Mouse (Mus musculus) MEL (cell line): Measurements from ENCODE around the gene Hnrnpa1. TPM values are rescaled to one million over a fixed set of nuclear protein-coding genes. Genes with fewer than 3 reads are reported as not detected.

ENCODE experiments used
- DNase-seq: peaks from one replicate; pipeline ENCODE4 v3.0.0; 2011; ENCODE audit warnings: low read depth, low spot score
- H3K27ac ChIP-seq: 2 replicates; pipeline ENCODE4 v1.5.1; 2012; ENCODE audit warnings: low read depth, mild to moderate bottlenecking, control low read depth, low read length, moderate library complexity; ENCODE audit not compliant: control insufficient read depth
- H3K27me3 ChIP-seq, 2 experiments: fragments of 150-350 bp in 1 of 2; sonication (generic) in 1 of 2; 2 replicates each; pipeline ENCODE4 v1.6.1; 2012; ENCODE audit warnings: low read length in 2 of 2, mild to moderate bottlenecking in 2 of 2, improper control_type of control experiment in 1 of 2, moderate library complexity in 1 of 2; ENCODE audit not compliant: insufficient read depth in 2 of 2, control insufficient read depth in 1 of 2
- H3K36me3 ChIP-seq, 2 experiments: 2 replicates each; pipeline ENCODE4 v1.6.1; 2012 to 2014; ENCODE audit warnings: low read length in 2 of 2, improper control_type of control experiment in 1 of 2, inconsistent platforms in 1 of 2, mild to moderate bottlenecking in 1 of 2; ENCODE audit not compliant: insufficient read depth in 2 of 2, control insufficient read depth in 1 of 2
- H3K4me1 ChIP-seq, 2 experiments: fragments of 150-350 bp in 1 of 2; sonication (generic) in 1 of 2; 2 replicates each; pipeline ENCODE4 v1.6.1; 2012; ENCODE audit warnings: low read length in 2 of 2, improper control_type of control experiment in 1 of 2, mild to moderate bottlenecking in 1 of 2; ENCODE audit not compliant: insufficient read depth in 2 of 2, control insufficient read depth in 1 of 2
- H3K4me3 ChIP-seq, 2 experiments: fragments of 150-350 bp in 1 of 2; sonication (generic) in 1 of 2; 2 replicates each; pipeline ENCODE4 v1.5.1; 2012; ENCODE audit warnings: low read depth in 2 of 2, low read length in 2 of 2, mild to moderate bottlenecking in 2 of 2, moderate library complexity in 2 of 2, control low read depth in 1 of 2, improper control_type of control experiment in 1 of 2; ENCODE audit not compliant: control insufficient read depth in 1 of 2, insufficient read depth in 1 of 2
- H3K79me2 ChIP-seq: 2 replicates; pipeline ENCODE4 v1.6.1; 2012; ENCODE audit warnings: mild to moderate bottlenecking, low read length, moderate library complexity; ENCODE audit not compliant: control insufficient read depth, poor library complexity, insufficient read depth
- H3K9ac ChIP-seq: 2 replicates; pipeline ENCODE4 v1.6.1; 2012; ENCODE audit warnings: low read depth, mild to moderate bottlenecking, control low read depth, low read length, moderate library complexity; ENCODE audit not compliant: control insufficient read depth, poor library complexity, severe bottlenecking
- H3K9me3 ChIP-seq: fragments of 150-350 bp; sonication (generic); replicated peaks from 2 replicates; pipeline ENCODE4 v1.6.1; 2012; ENCODE audit warnings: mild to moderate bottlenecking, low read length, improper control_type of control experiment, moderate library complexity; ENCODE audit not compliant: insufficient read depth
- BHLHE40 ChIP-seq: IDR thresholded peaks from 2 replicates; pipeline ENCODE4 v1.6.1; 2012; ENCODE audit warnings: low read depth, mild to moderate bottlenecking, inconsistent platforms, low read length, improper control_type of control experiment, borderline replicate concordance
- CHD1 ChIP-seq: IDR thresholded peaks from 2 replicates; pipeline ENCODE4 v1.6.1; 2012; ENCODE audit warnings: low read depth, mild to moderate bottlenecking, inconsistent platforms, low read length, improper control_type of control experiment
- CTCF ChIP-seq, 3 experiments: IDR thresholded peaks in 2 of 3; conservative IDR thresholded peaks in 1 of 3; 2 replicates each; pipeline ENCODE4 v1.5.1; 2011 to 2012; ENCODE audit warnings: low read length in 3 of 3, low read depth in 2 of 3, mild to moderate bottlenecking in 2 of 3, improper control_type of control experiment in 1 of 3, inconsistent platforms in 1 of 3, mixed read lengths in 1 of 3, moderate library complexity in 1 of 3; ENCODE audit not compliant: control insufficient read depth in 1 of 3, insufficient read depth in 1 of 3, poor library complexity in 1 of 3, severe bottlenecking in 1 of 3
- E2F4 ChIP-seq: IDR thresholded peaks from 2 replicates; pipeline ENCODE4 v1.6.1; 2011; ENCODE audit warnings: low read depth, low read length, improper control_type of control experiment, borderline replicate concordance
- ELF1 ChIP-seq: IDR thresholded peaks from 2 replicates; pipeline ENCODE4 v1.6.1; 2014; ENCODE audit warnings: low read depth, mild to moderate bottlenecking, inconsistent platforms, low read length, improper control_type of control experiment, moderate library complexity
- EP300 ChIP-seq, 2 experiments: IDR thresholded peaks; 2 replicates each; pipeline ENCODE4 v1.6.1; 2011; ENCODE audit warnings: improper control_type of control experiment in 2 of 2, low read length in 2 of 2, low read depth in 1 of 2, mild to moderate bottlenecking in 1 of 2
- ETS1 ChIP-seq: IDR thresholded peaks from 2 replicates; pipeline ENCODE4 v1.6.1; 2012; ENCODE audit warnings: low read depth, mild to moderate bottlenecking, inconsistent platforms, low read length, improper control_type of control experiment, moderate library complexity
- GABPA ChIP-seq: IDR thresholded peaks from 2 replicates; pipeline ENCODE4 v1.6.1; 2012; ENCODE audit warnings: low read depth, mild to moderate bottlenecking, inconsistent platforms, low read length, improper control_type of control experiment, moderate library complexity
- GATA1 ChIP-seq: IDR thresholded peaks from 2 replicates; pipeline ENCODE4 v1.6.1; 2011; ENCODE audit warnings: low read depth, low read length, improper control_type of control experiment
- HCFC1 ChIP-seq: IDR thresholded peaks from 2 replicates; pipeline ENCODE4 v1.6.1; 2012; ENCODE audit warnings: low read depth, mild to moderate bottlenecking, inconsistent platforms, low read length, improper control_type of control experiment, moderate library complexity
- JUND ChIP-seq: IDR thresholded peaks from 2 replicates; pipeline ENCODE4 v1.6.1; 2011; ENCODE audit warnings: low read depth, mild to moderate bottlenecking, improper control_type of control experiment, low read length
- KAT2A ChIP-seq: conservative IDR thresholded peaks from 2 replicates; pipeline ENCODE4 v1.6.1; 2012; ENCODE audit warnings: low read depth, low read length, improper control_type of control experiment, inconsistent platforms
- MAFK ChIP-seq: IDR thresholded peaks from 2 replicates; pipeline ENCODE4 v1.6.1; 2011; ENCODE audit warnings: low read depth, mild to moderate bottlenecking, low read length, improper control_type of control experiment, borderline replicate concordance
- MAZ ChIP-seq: IDR thresholded peaks from 2 replicates; pipeline ENCODE4 v1.6.1; 2012; ENCODE audit warnings: low read depth, mild to moderate bottlenecking, inconsistent platforms, low read length, improper control_type of control experiment
- MEF2A ChIP-seq: IDR thresholded peaks from 2 replicates; pipeline ENCODE4 v1.6.1; 2014; ENCODE audit warnings: low read depth, mild to moderate bottlenecking, inconsistent platforms, low read length, improper control_type of control experiment; ENCODE audit not compliant: poor library complexity, insufficient replicate concordance, severe bottlenecking; ENCODE audit errors: extremely low read depth
- MXI1 ChIP-seq: IDR thresholded peaks from 2 replicates; pipeline ENCODE4 v1.6.1; 2011; ENCODE audit warnings: mild to moderate bottlenecking, low read depth, low read length, improper control_type of control experiment
- MYB ChIP-seq: IDR thresholded peaks from 2 replicates; pipeline ENCODE4 v1.6.1; 2011; ENCODE audit warnings: mild to moderate bottlenecking, low read depth, low read length, improper control_type of control experiment
- MYC ChIP-seq: IDR thresholded peaks from 2 replicates; pipeline ENCODE4 v1.6.1; 2011; ENCODE audit warnings: low read depth, mild to moderate bottlenecking, low read length, improper control_type of control experiment, moderate library complexity
- NELFE ChIP-seq: IDR thresholded peaks from 2 replicates; pipeline ENCODE4 v1.6.1; 2011; ENCODE audit warnings: low read depth, low read length, improper control_type of control experiment
- NRF1 ChIP-seq: IDR thresholded peaks from 2 replicates; pipeline ENCODE4 v1.6.1; 2014; ENCODE audit warnings: low read depth, mild to moderate bottlenecking, inconsistent platforms, low read length, improper control_type of control experiment, moderate library complexity; ENCODE audit not compliant: poor library complexity, insufficient read depth, severe bottlenecking
- POLR2A ChIP-seq, 2 experiments: IDR thresholded peaks; 2 replicates each; pipeline ENCODE4 v1.6.1; 2011 to 2012; ENCODE audit warnings: low read length in 2 of 2, mild to moderate bottlenecking in 2 of 2, control low read depth in 1 of 2, improper control_type of control experiment in 1 of 2, low read depth in 1 of 2, moderate library complexity in 1 of 2; ENCODE audit not compliant: control insufficient read depth in 1 of 2, insufficient read depth in 1 of 2, poor library complexity in 1 of 2
- POLR2AphosphoS2 ChIP-seq: IDR thresholded peaks from 2 replicates; pipeline ENCODE4 v1.6.1; 2011; ENCODE audit warnings: low read length, improper control_type of control experiment
- POLR2AphosphoS5 ChIP-seq: IDR thresholded peaks from 2 replicates; pipeline ENCODE4 v1.6.1; 2012; ENCODE audit warnings: low read depth, borderline replicate concordance, mild to moderate bottlenecking, inconsistent platforms, low read length, moderate library complexity, mixed read lengths
- RAD21 ChIP-seq: IDR thresholded peaks from 2 replicates; pipeline ENCODE4 v1.6.1; 2011; ENCODE audit warnings: mild to moderate bottlenecking, low read depth, low read length, improper control_type of control experiment
- RCOR1 ChIP-seq: IDR thresholded peaks from 2 replicates; pipeline ENCODE4 v1.6.1; 2012; ENCODE audit warnings: low read depth, mild to moderate bottlenecking, inconsistent platforms, low read length, improper control_type of control experiment
- SIN3A ChIP-seq: IDR thresholded peaks from 2 replicates; pipeline ENCODE4 v1.6.1; 2012; ENCODE audit warnings: low read length, improper control_type of control experiment, inconsistent platforms
- SMC3 ChIP-seq: IDR thresholded peaks from 2 replicates; pipeline ENCODE4 v1.6.1; 2011; ENCODE audit warnings: low read depth, low read length, improper control_type of control experiment
- TAL1 ChIP-seq: IDR thresholded peaks from 2 replicates; pipeline ENCODE4 v1.6.1; 2012; ENCODE audit warnings: mild to moderate bottlenecking, inconsistent platforms, low read length, moderate library complexity, mixed read lengths
- TBP ChIP-seq: IDR thresholded peaks from 2 replicates; pipeline ENCODE4 v1.8.0; 2011; ENCODE audit warnings: low read depth, low read length, improper control_type of control experiment
- TCF12 ChIP-seq: IDR thresholded peaks from 2 replicates; pipeline ENCODE4 v1.6.1; 2014; ENCODE audit warnings: low read depth, mild to moderate bottlenecking, inconsistent platforms, low read length, improper control_type of control experiment, moderate library complexity
- UBTF ChIP-seq: IDR thresholded peaks from 2 replicates; pipeline ENCODE4 v1.6.1; 2012; ENCODE audit warnings: low read depth, mild to moderate bottlenecking, inconsistent platforms, low read length, improper control_type of control experiment, moderate library complexity, borderline replicate concordance; ENCODE audit not compliant: insufficient read depth
- USF1 ChIP-seq: IDR thresholded peaks from 2 replicates; pipeline ENCODE4 v1.6.1; 2014; ENCODE audit warnings: low read depth, mild to moderate bottlenecking, inconsistent platforms, low read length, improper control_type of control experiment, moderate library complexity
- USF2 ChIP-seq, 2 experiments: IDR thresholded peaks; 2 replicates each; pipeline ENCODE4 v1.6.1; 2011 to 2012; ENCODE audit warnings: improper control_type of control experiment in 2 of 2, low read length in 2 of 2, borderline replicate concordance in 1 of 2, inconsistent platforms in 1 of 2, low read depth in 1 of 2, mild to moderate bottlenecking in 1 of 2; ENCODE audit not compliant: insufficient read depth in 1 of 2
- ZC3H11A ChIP-seq: IDR thresholded peaks from 2 replicates; pipeline ENCODE4 v1.6.1; 2012; ENCODE audit warnings: low read depth, mild to moderate bottlenecking, inconsistent platforms, low read length, improper control_type of control experiment
- ZKSCAN1 ChIP-seq: IDR thresholded peaks from 2 replicates; pipeline ENCODE4 v1.6.1; 2012; ENCODE audit warnings: low read depth, mild to moderate bottlenecking, inconsistent platforms, low read length, improper control_type of control experiment, moderate library complexity
- ZMIZ1 ChIP-seq: IDR thresholded peaks from 2 replicates; pipeline ENCODE4 v1.6.1; 2012; ENCODE audit warnings: low read depth, mild to moderate bottlenecking, inconsistent platforms, low read length, improper control_type of control experiment, moderate library complexity
- ZNF384 ChIP-seq: IDR thresholded peaks from 2 replicates; pipeline ENCODE4 v1.6.1; 2012; ENCODE audit warnings: low read depth, mild to moderate bottlenecking, inconsistent platforms, low read length, improper control_type of control experiment
- polyA plus RNA-seq, 2 experiments: library from polyadenylated mRNA; stranded (reverse) in 1 of 2; unstranded in 1 of 2; fragments of >175 nt in 1 of 2; fragments of >200 nt in 1 of 2; gene quantifications; 2 replicates each; pipeline versions ENCODE4 v1.2.1 to v1.2.4; 2012; ENCODE audit warnings: low replicate concordance in 2 of 2, low read depth in 1 of 2; ENCODE audit not compliant: insufficient read length in 2 of 2, insufficient read depth in 1 of 2, missing spikeins in 1 of 2
- total RNA-seq: library from RNA; depleted of rRNA; stranded (reverse); fragments of 300-350 nt; gene quantifications from 2 replicates; pipeline ENCODE4 v1.2.3, GENCODE M21; 2012

Hnrnpa1 gene
- total and polyA plus RNA-seq, 3 experiments, result 322 to 900 TPM; not detected in 1

DNA sequence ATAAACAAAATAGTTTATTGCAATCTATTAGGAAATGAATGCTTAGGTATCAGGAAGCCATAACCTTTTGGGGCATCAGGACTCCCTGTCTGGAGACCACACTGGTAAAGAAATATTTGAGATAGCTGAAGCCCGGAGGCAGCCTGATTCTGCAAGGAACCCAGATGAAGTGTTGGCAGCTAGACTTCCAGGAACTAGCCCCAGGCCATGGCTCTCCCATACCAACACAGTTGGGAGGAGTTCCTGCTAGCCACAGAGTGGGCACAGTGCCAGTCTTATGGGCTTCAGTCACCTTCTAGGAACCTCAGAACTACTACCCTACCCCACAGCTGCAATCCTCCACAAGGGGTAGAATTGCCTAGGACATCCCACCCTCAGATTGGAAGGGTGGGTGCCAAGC is 19.8 kb downstream of the Hnrnpa1 start:
- DNase-seq, result peak; percentile 83
- peak overlapping the region; percentile 94 for H3K27ac ChIP-seq
- TF ChIP-seq TBP (peak; percentile 54; the same call in 1 of the 2 replicates), NELFE (no peak), MYB (no peak), RAD21 (no peak), MXI1 (no peak), KAT2A (no peak), TCF12 (peak; percentile 20; the same call in 1 of the 2 replicates), CHD1 (no peak), POLR2AphosphoS2 (no peak), ZMIZ1 (0 out of 2 replicates have a peak, but pooled peaks have one; percentile 38), MYC (no peak), SIN3A (0 out of 2 replicates have a peak, but pooled peaks have one; percentile 16), ELF1 (no peak), POLR2A (IDR thresholded peaks at IDR 0.05; ENCODE audit: control insufficient read depth in 1 of 2, insufficient read depth in 1 of 2, low read depth in 1 of 2, low read length in 2 of 2, poor library complexity in 1 of 2) (peak in 1 of 2 experiments; percentile 60; a peak in 2 of 4 replicates), SMC3 (no peak), RCOR1 (no peak), MEF2A (no peak), GATA1 (no peak), CTCF (IDR thresholded peaks at IDR 0.05 in 2 of 3, conservative IDR thresholded peaks at IDR 0.05 in 1 of 3; ENCODE audit: control insufficient read depth in 1 of 3, insufficient read depth in 1 of 3, low read depth in 2 of 3, low read length in 3 of 3, poor library complexity in 1 of 3, severe bottlenecking in 1 of 3) (no peak), TAL1 (no peak), ZNF384 (no peak), POLR2AphosphoS5 (no peak), HCFC1 (no peak), ZC3H11A (no peak), USF2 (IDR thresholded peaks at IDR 0.05; ENCODE audit: borderline replicate concordance in 1 of 2, insufficient read depth in 1 of 2, low read depth in 1 of 2, low read length in 2 of 2) (no peak), UBTF (no peak), GABPA (no peak), E2F4 (no peak), EP300 (IDR thresholded peaks at IDR 0.05; ENCODE audit: low read depth in 1 of 2, low read length in 2 of 2) (peak in 1 of 2 experiments; percentile 51; a peak in 1 of 4 replicates), JUND (no peak), MAZ (peak; percentile 51; the same call in 1 of the 2 replicates), ETS1 (peak; percentile 56), NRF1 (no peak), BHLHE40 (no peak), ZKSCAN1 (no peak), USF1 (no peak), MAFK (no peak)

More for the DNA sequence above, 19.8 kb downstream of the Hnrnpa1 start:
- H3K79me2 ChIP-seq, result peaks cover 13% of the 10 kb centered on the region
- H3K27me3 ChIP-seq, result no peaks in the 10 kb centered on the region
- H3K36me3 ChIP-seq, result peaks cover 0 to 28% of the 10 kb centered on the region in 2 experiments; a peak in 2 of 4 replicates
- H3K4me1 ChIP-seq, result peaks cover 9 to 16% of the 10 kb centered on the region in 2 experiments
- H3K9me3 ChIP-seq, result no peaks in the 10 kb centered on the region
- peak overlapping the region; percentile 56 for H3K9ac ChIP-seq
- peak overlapping the region in 1 of 2 experiments; percentile 38; a peak in 2 of 4 replicates for H3K4me3 ChIP-seq
